Mouse (Mus musculus) urinary bladder, adult 18-20 months (tissue): ENCODE data around the gene Txndc8.

ENCODE experiments used
- DNase-seq, 2 experiments: peaks; one replicate each; pipeline ENCODE4 v3.0.0; 2022; ENCODE audit warnings: low spot score in 2 of 2, mixed read lengths in 2 of 2

The Txndc8 gene

GRCm38 (mm10) chr4:57956029-57956960 lies 52.6 kb downstream of the Txndc8 start, which contains the start of gene Txn1:
Gene Txn1, minus strand, starts transcription at chr4:57956411.
- peak; percentile 97 to 99 for DNase-seq

GRCm38 (mm10) chr4:57955544-57955958 lies 53.4 kb downstream of the Txndc8 start:
- peak; percentile 55 to 71 for DNase-seq

DNA sequence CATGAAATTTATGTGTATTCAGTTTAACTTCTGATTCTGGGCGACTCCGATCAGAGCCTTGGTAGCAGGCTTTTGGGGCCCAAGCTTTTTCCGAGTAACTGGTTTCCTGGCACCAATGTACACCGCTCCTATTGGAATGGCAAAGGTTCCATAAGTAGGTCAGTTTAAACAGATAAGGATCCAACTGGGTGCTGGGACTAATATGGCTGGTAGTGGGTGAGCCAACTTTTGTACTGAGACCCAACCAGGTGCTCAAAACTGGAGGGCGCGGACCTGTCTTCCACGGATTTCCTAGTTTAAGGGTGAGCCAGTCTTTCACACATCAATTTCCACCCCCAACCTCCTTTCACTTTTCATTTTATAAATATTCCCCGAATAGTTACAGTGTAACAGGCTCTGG lies 53.9 kb downstream of the Txndc8 start:
- DNase-seq: no peak

- DNase-seq: no peak
Observed at GRCm38 (mm10) chr4:57954580-57954979, 54.3 kb downstream of the Txndc8 start.

GRCm38 (mm10) chr4:57953796-57954195 lies 55.1 kb downstream of the Txndc8 start:
- no peak for DNase-seq

GRCm38 (mm10) chr4:57952891-57953290 lies 56.0 kb downstream of the Txndc8 start:
- DNase-seq: no peak

GRCm38 (mm10) chr4:57952416-57952815 lies 56.5 kb downstream of the Txndc8 start:
- DNase-seq: no peak

DNA sequence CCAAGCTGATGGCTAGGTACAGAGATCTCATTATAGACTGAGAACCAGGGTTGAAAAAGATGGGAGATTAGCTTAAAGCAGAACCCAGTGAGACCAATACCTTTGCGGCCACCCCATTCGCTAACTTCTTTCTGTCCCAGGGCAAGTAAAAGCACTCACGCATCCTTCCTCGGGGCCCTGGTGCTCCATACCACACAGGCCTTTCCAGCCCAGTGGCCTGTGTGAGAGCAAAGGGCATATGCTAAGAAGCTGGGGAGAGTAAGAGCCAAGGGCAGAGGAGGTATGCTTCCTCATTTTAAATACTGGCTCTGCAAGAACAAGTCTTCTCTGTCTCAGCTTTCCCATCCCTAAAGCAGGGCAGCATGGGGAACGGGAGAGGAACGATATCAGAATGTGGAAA lies 59.1 kb downstream of the Txndc8 start:
- DNase-seq: no peak

GRCm38 (mm10) chr4:57947476-57947875 lies 61.4 kb downstream of the Txndc8 start:
- DNase-seq: no peak

GRCm38 (mm10) chr4:57947036-57947435 lies 61.9 kb downstream of the Txndc8 start:
- no peak for DNase-seq

- DNase-seq: no peak
Observed at GRCm38 (mm10) chr4:57942892-57943291, 66.0 kb downstream of the Txndc8 start.

DNA sequence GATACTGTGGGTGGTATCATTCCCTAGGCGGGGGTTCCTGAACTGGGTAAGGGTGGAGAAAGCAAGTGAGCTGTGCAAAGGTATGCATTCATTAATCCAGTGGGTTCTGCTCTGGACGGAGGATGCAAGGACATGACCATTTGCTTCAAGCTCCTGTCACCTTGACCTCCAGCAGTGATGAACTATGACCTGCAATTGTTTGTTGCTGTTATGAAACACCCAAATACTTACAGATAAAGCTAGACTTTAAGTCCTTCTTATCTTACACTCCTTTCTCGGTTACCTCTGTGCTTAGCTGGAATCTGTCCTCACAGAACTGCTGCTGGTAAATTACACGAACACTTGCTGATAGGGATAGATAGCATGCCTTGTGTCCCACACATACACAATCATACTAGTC lies 68.3 kb downstream of the Txndc8 start:
- no peak for DNase-seq

DNA sequence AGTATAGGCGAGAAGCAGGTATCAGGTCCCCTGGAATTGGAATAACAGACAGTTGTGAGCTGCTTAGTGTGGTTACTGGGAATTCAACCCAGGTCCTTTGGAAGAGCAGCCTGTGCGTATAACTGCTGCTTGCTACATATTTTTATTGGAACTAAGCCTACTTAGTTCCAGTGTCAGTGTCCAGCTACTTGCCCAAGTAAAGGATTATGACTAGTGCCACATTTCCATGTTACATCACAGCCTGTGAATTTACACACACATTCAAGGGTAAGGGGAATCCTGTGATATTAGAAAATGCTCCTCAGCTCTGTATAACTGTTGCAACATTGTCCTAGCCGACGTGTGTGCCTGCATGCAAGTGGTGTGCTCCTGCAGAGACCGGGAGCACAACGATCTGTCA lies 71.6 kb downstream of the Txndc8 start:
- no peak for DNase-seq

DNA sequence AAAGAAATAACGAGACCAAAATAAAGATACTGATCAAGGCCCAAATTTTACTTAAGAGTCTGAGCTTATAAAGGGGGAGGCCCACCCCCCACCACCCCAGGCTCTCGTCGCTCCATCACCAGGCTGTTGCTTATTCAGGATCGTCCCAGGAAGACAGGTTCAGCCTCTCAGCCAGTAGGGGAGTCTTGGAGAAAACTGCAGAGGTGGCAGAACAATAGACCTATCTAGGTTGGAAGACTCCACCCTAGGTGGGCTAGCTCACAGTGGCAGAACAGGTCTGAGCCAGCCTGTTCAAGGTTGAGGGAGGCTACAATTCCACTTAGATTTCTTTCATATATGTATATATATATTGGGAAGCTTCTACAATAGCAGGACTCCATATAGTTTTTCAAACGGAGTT lies 74.7 kb downstream of the Txndc8 start:
- no peak for DNase-seq
